In genomic region chr10:5480552-5481550, GRCm38 (mm10) we compare ENCODE assay signal across 10 mouse cellular contexts.
DNase-seq lines count a peak whose midpoint lies in the region; ATAC-seq and TF ChIP-seq lines count a peak whose summit lies in the region.
"Had no signal": no experiment of that assay in that cellular context is flagged by ENCODE, and none has a peak within 500 bp of the region (broad histone marks: within the 10 kb centered on the region; RNA-seq: fewer than 3 reads in every experiment).

No protein-coding gene starts in this region.

- H3K4me1 ChIP-seq in cerebellum, adult 2 months (ENCODE audit: control insufficient read depth, insufficient read depth, low read length) = peaks cover 23% of the 10 kb centered on the region
- no peaks in the 10 kb centered on the region for H3K4me1 ChIP-seq in liver, adult 2 months (ENCODE audit: control insufficient read depth, insufficient read depth, low read length)
- H3K4me1 ChIP-seq in liver, embryonic 12.5 days = no peaks in the 10 kb centered on the region
- no peaks in the 10 kb centered on the region for H3K4me1 ChIP-seq in ES-Bruce4 (ENCODE audit: control insufficient read depth, insufficient read depth, low read length)
- no peaks in the 10 kb centered on the region for H3K4me1 ChIP-seq in forebrain, embryonic 11.5 days (replicated peaks; ENCODE audit: control insufficient read depth, insufficient read depth, low read length)
- H3K4me1 ChIP-seq: midbrain, embryonic 10.5 days; neural tube, embryonic 15.5 days had no signal

- no peaks in the 10 kb centered on the region for H3K36me3 ChIP-seq in liver, adult 2 months (ENCODE audit: control insufficient read depth, insufficient read depth, low read length)
- no peaks in the 10 kb centered on the region for H3K36me3 ChIP-seq in liver, embryonic 12.5 days
- no peaks in the 10 kb centered on the region for H3K36me3 ChIP-seq in ES-Bruce4 (ENCODE audit: control insufficient read depth, insufficient read depth, low read length, poor library complexity, severe bottlenecking)
- no peaks in the 10 kb centered on the region for H3K36me3 ChIP-seq in forebrain, embryonic 11.5 days (ENCODE audit: control insufficient read depth, insufficient read depth, low read length)
- H3K36me3 ChIP-seq: midbrain, embryonic 10.5 days; neural tube, embryonic 15.5 days had no signal

- DNase-seq in cerebellum, adult 2 months = peak in 1 of 2 experiments; percentile 34
- DNase-seq in cerebellum, adult 9-11 months = no peak
- no peak for DNase-seq in liver, adult 2 months (ENCODE audit: extremely low read depth, low read depth, low spot score)
- peak; percentile 17 for DNase-seq in kidney, postnatal 14 days
- DNase-seq in forebrain, embryonic 11.5 days (ENCODE audit: low spot score) = no peak

- no peak overlapping the region for H3K4me2 ChIP-seq in liver, embryonic 12.5 days
- no peak overlapping the region for H3K4me2 ChIP-seq in forebrain, embryonic 11.5 days (ENCODE audit: low read depth, low read length, severe bottlenecking)
- H3K4me2 ChIP-seq: neural tube, embryonic 15.5 days had no signal

- no peaks in the 10 kb centered on the region for H3K9me3 ChIP-seq in liver, embryonic 12.5 days (replicated peaks)
- no peaks in the 10 kb centered on the region for H3K9me3 ChIP-seq in ES-Bruce4 (replicated peaks; ENCODE audit: control insufficient read depth, insufficient read depth, low read length, poor library complexity, severe bottlenecking)
- no peaks in the 10 kb centered on the region for H3K9me3 ChIP-seq in forebrain, embryonic 11.5 days (ENCODE audit: control insufficient read depth, low read length)
- H3K9me3 ChIP-seq: midbrain, embryonic 10.5 days; neural tube, embryonic 15.5 days had no signal

- 54% methylated on average over 9 of the region's 9 CpGs for WGBS in cerebellum, adult 2 months
- 77% methylated on average over 9 of the region's 9 CpGs for WGBS in liver, adult 2 months
- 47% methylated on average over 9 of the region's 9 CpGs for WGBS in liver, embryonic 12.5 days (ENCODE audit: insufficient replicate concordance)
- 75% methylated on average over 9 of the region's 9 CpGs for WGBS in forebrain, embryonic 11.5 days

- H3K4me3 ChIP-seq in cerebellum, adult 2 months (replicated peaks; ENCODE audit: insufficient read depth, low read depth, low read length) = no peak overlapping the region
- H3K4me3 ChIP-seq in liver, adult 2 months (ENCODE audit: insufficient read depth, low read depth, low read length) = no peak overlapping the region
- H3K4me3 ChIP-seq in liver, embryonic 12.5 days = no peak overlapping the region
- no peak overlapping the region for H3K4me3 ChIP-seq in ES-Bruce4 (ENCODE audit: low read depth, low read length)
- no peak overlapping the region for H3K4me3 ChIP-seq in forebrain, embryonic 11.5 days (ENCODE audit: low read depth, low read length)
- H3K4me3 ChIP-seq: midbrain, embryonic 10.5 days; neural tube, embryonic 15.5 days had no signal

- peak; percentile 23; the same call in 1 of the 2 replicates for TF ChIP-seq CTCF in cerebellum, adult 2 months (IDR thresholded peaks at IDR 0.05; ENCODE audit: borderline replicate concordance, insufficient read depth, low read depth, low read length)
- peak; percentile 16; the same call in 1 of the 2 replicates for TF ChIP-seq CTCF in liver, adult 2 months (IDR thresholded peaks at IDR 0.05; ENCODE audit: low read depth, low read length)
- TF ChIP-seq CTCF in ES-Bruce4 (IDR thresholded peaks at IDR 0.05; ENCODE audit: low read depth, low read length) = peak; percentile 24

- no peaks in the 10 kb centered on the region for H3K79me2 ChIP-seq in liver, adult 2 months (ENCODE audit: control insufficient read depth, insufficient read depth, low read length)

- ATAC-seq in liver, embryonic 12.5 days = no peak
- no peak for ATAC-seq in inflammation-experienced regulatory T-cells, adult 6 months
- no peak for ATAC-seq in forebrain, embryonic 11.5 days (replicated peaks; ENCODE audit: low FRiP score)

- TF ChIP-seq POLR2A in cerebellum, adult 2 months (IDR thresholded peaks at IDR 0.05; ENCODE audit: borderline replicate concordance, insufficient read depth, low read length) = no peak
- TF ChIP-seq POLR2A in liver, adult 2 months (IDR thresholded peaks at IDR 0.05; ENCODE audit: extremely low read depth, insufficient read depth, low read length) = no peak
- no peak for TF ChIP-seq POLR2A in ES-Bruce4 (IDR thresholded peaks at IDR 0.05; ENCODE audit: insufficient read depth, low read length)

- H3K27me3 ChIP-seq in cerebellum, adult 2 months (ENCODE audit: control insufficient read depth, insufficient read depth, low read length) = no peaks in the 10 kb centered on the region
- H3K27me3 ChIP-seq in liver, adult 2 months (ENCODE audit: control insufficient read depth, insufficient read depth, low read length) = no peaks in the 10 kb centered on the region
- H3K27me3 ChIP-seq in liver, embryonic 12.5 days (replicated peaks) = no peaks in the 10 kb centered on the region
- no peaks in the 10 kb centered on the region for H3K27me3 ChIP-seq in ES-Bruce4 (ENCODE audit: control insufficient read depth, insufficient read depth, low read length, poor library complexity, severe bottlenecking)
- no peaks in the 10 kb centered on the region for H3K27me3 ChIP-seq in forebrain, embryonic 11.5 days (ENCODE audit: control insufficient read depth, insufficient read depth, low read length)
- H3K27me3 ChIP-seq: neural tube, embryonic 15.5 days had no signal

- H3K27ac ChIP-seq in cerebellum, adult 2 months (ENCODE audit: insufficient read depth, low read length) = peak overlapping the region; percentile 26; the same call in 1 of the 2 replicates
- no peak overlapping the region for H3K27ac ChIP-seq in liver, adult 2 months (replicated peaks; ENCODE audit: insufficient read depth, low read depth, low read length)
- no peak overlapping the region for H3K27ac ChIP-seq in liver, embryonic 12.5 days
- no peak overlapping the region for H3K27ac ChIP-seq in ES-Bruce4 (ENCODE audit: insufficient read depth, low read length)
- no peak overlapping the region for H3K27ac ChIP-seq in forebrain, embryonic 11.5 days (ENCODE audit: low read depth, low read length)
- H3K27ac ChIP-seq: midbrain, embryonic 10.5 days; neural tube, embryonic 15.5 days had no signal

- no peak overlapping the region for H3K9ac ChIP-seq in liver, adult 2 months (ENCODE audit: low read depth, low read length)
- no peak overlapping the region for H3K9ac ChIP-seq in liver, embryonic 12.5 days
- H3K9ac ChIP-seq in ES-Bruce4 (ENCODE audit: low read depth, poor library complexity, severe bottlenecking) = no peak overlapping the region
- no peak overlapping the region for H3K9ac ChIP-seq in forebrain, embryonic 11.5 days (ENCODE audit: low read length)
- H3K9ac ChIP-seq: neural tube, embryonic 15.5 days had no signal

- TF ChIP-seq EP300 in ES-Bruce4 (IDR thresholded peaks at IDR 0.05; ENCODE audit: insufficient read depth, low read depth, low read length) = no peak
